Mouse (Mus musculus): ENCODE data around the gene Nkpd1.

GRCm38 (mm10) chr7:19525105-19525481 lies 7.5 kb downstream of the Nkpd1 start:
- TF ChIP-seq EP300 (IDR thresholded peaks at IDR 0.05; ENCODE audit: insufficient read depth, low read depth, low read length) (no peak), POLR2A (IDR thresholded peaks at IDR 0.05; ENCODE audit: insufficient read depth, low read depth, low read length) (no peak)
